Mouse (Mus musculus): ENCODE measurements around the gene Oit3. TPM values are rescaled to one million over a fixed set of nuclear protein-coding genes. Genes with fewer than 3 reads are reported as not detected.

Gene Oit3
- polyA plus RNA-seq, 1 experiment from 2014 or later = 1.9 TPM

Other genes starting within 250 kb of the Oit3 start
- 54.4 and 55.8 TPM in 2 replicates for gene Sept10, start 219.9 kb downstream of the Oit3 start, polyA plus RNA-seq (2014; fragmentation: Nextera tagmentation; extraction: Ambion mirVana)
- gene Sowahc, start 219.8 kb downstream of the Oit3 start, polyA plus RNA-seq (2014; fragmentation: Nextera tagmentation; extraction: Ambion mirVana) = 6.3 and 9.5 TPM in 2 replicates
- gene P4ha1, start 118.5 kb downstream of the Oit3 start, polyA plus RNA-seq (2014; fragmentation: Nextera tagmentation; extraction: Ambion mirVana) = 31.7 and 43.7 TPM in 2 replicates
- 2.8 and 3.4 TPM in 2 replicates for gene Gm10273, start 46.1 kb downstream of the Oit3 start, polyA plus RNA-seq (2014; fragmentation: Nextera tagmentation; extraction: Ambion mirVana)
- 0.19 and 0.85 TPM in 2 replicates for gene Pla2g12b, start 38.1 kb downstream of the Oit3 start, polyA plus RNA-seq (2014; fragmentation: Nextera tagmentation; extraction: Ambion mirVana)
- not detected in 2 replicates for gene Gm10322, start 174.3 kb upstream of the Oit3 start, polyA plus RNA-seq (2014; fragmentation: Nextera tagmentation; extraction: Ambion mirVana)
- gene Mcu, start 174.9 kb upstream of the Oit3 start, polyA plus RNA-seq (2014; fragmentation: Nextera tagmentation; extraction: Ambion mirVana) = 34.4 and 36.0 TPM in 2 replicates

All from kidney, embryonic 14.5 days (tissue).